Mouse (Mus musculus) E14TG2a.4 (cell line): Measurements from ENCODE around the gene Ppa1.

ENCODE experiments used
- H3K27me3 ChIP-seq: 2 replicates; pipeline ENCODE4 v1.6.1; 2014; ENCODE audit warnings: low read length, control low read depth; ENCODE audit not compliant: insufficient read depth
- H3K36me3 ChIP-seq: 2 replicates; pipeline ENCODE4 v1.6.1; 2014; ENCODE audit warnings: low read length, control low read depth; ENCODE audit not compliant: insufficient read depth
- H3K4me1 ChIP-seq: replicated peaks from 2 replicates; pipeline ENCODE4 v1.6.1; 2014; ENCODE audit warnings: low read depth, low read length, control low read depth
- H3K4me3 ChIP-seq: replicated peaks from 2 replicates; pipeline ENCODE4 v1.5.1; 2014; ENCODE audit warnings: mild to moderate bottlenecking, low read length
- H3K9me3 ChIP-seq: 2 replicates; pipeline ENCODE4 v1.6.1; 2014; ENCODE audit warnings: low read length, control low read depth
- CTCF ChIP-seq: conservative IDR thresholded peaks from 2 replicates; pipeline ENCODE4 v1.5.1; 2014; ENCODE audit warnings: low read length
- NANOG ChIP-seq: IDR thresholded peaks from 2 replicates; pipeline ENCODE4 v1.6.1; 2014; ENCODE audit warnings: borderline replicate concordance, low read length, mixed read lengths
- POU5F1 ChIP-seq: IDR thresholded peaks from 2 replicates; pipeline ENCODE4 v1.6.1; 2014; ENCODE audit warnings: low read length, borderline replicate concordance

The Ppa1 gene

DNA sequence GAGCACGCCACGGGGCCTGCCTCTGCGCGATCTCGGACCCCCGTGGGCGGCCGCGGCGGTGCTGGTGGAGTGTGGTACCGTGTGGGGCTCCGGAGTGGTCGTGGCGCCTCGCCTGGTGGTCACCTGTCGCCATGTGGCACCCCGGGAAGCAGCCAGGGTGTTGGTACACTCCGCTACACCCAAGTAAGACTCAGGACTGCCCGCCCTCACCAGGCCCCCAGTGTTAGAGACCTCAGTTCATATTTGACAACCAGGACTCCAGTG, 48.1 kb downstream of the Ppa1 start:
- TF ChIP-seq POU5F1: no peak
- no peak for TF ChIP-seq CTCF
- no peak for TF ChIP-seq NANOG
- Histone ChIP-seq H3K9me3 (no peaks in the 10 kb centered on the region), H3K27me3 (peaks cover 6% of the 10 kb centered on the region), H3K4me3 (peak overlapping the region; percentile 98), H3K4me1 (peaks cover 34% of the 10 kb centered on the region), H3K36me3 (peaks cover 58% of the 10 kb centered on the region)

GRCm38 (mm10) chr10:61697028-61697427, 48.7 kb downstream of the Ppa1 start:
- H3K4me3 ChIP-seq: peak overlapping the region; percentile 98
- peaks cover 6% of the 10 kb centered on the region for H3K27me3 ChIP-seq
- H3K4me1 ChIP-seq: peaks cover 38% of the 10 kb centered on the region
- H3K9me3 ChIP-seq: no peaks in the 10 kb centered on the region
- peaks cover 58% of the 10 kb centered on the region for H3K36me3 ChIP-seq
- TF ChIP-seq POU5F1 (no peak), CTCF (no peak), NANOG (no peak)

GRCm38 (mm10) chr10:61704663-61705062, 56.3 kb downstream of the Ppa1 start:
- no peaks in the 10 kb centered on the region for H3K27me3 ChIP-seq
- H3K36me3 ChIP-seq: peaks cover 34% of the 10 kb centered on the region
- TF ChIP-seq CTCF (no peak), POU5F1 (no peak), NANOG (no peak)
- no peaks in the 10 kb centered on the region for H3K9me3 ChIP-seq
- H3K4me3 ChIP-seq: no peak overlapping the region
- H3K4me1 ChIP-seq: peaks cover 12% of the 10 kb centered on the region

- peaks cover 7% of the 10 kb centered on the region for H3K4me1 ChIP-seq
- H3K9me3 ChIP-seq: no peaks in the 10 kb centered on the region
- TF ChIP-seq NANOG: no peak
- no peak for TF ChIP-seq CTCF
- TF ChIP-seq POU5F1: no peak
- peaks cover 14% of the 10 kb centered on the region for H3K27me3 ChIP-seq
- H3K36me3 ChIP-seq: peaks cover 24% of the 10 kb centered on the region
- no peak overlapping the region for H3K4me3 ChIP-seq
These were observed 58.3 kb downstream of the Ppa1 start for GRCm38 (mm10) chr10:61706412-61707375.

- Histone ChIP-seq H3K27me3 (peaks cover 32% of the 10 kb centered on the region), H3K4me1 (peaks cover 17% of the 10 kb centered on the region), H3K36me3 (no peaks in the 10 kb centered on the region), H3K4me3 (no peak overlapping the region), H3K9me3 (no peaks in the 10 kb centered on the region)
- TF ChIP-seq CTCF (no peak), NANOG (no peak)
These were observed 65.2 kb downstream of the Ppa1 start for GRCm38 (mm10) chr10:61713601-61714000.

DNA sequence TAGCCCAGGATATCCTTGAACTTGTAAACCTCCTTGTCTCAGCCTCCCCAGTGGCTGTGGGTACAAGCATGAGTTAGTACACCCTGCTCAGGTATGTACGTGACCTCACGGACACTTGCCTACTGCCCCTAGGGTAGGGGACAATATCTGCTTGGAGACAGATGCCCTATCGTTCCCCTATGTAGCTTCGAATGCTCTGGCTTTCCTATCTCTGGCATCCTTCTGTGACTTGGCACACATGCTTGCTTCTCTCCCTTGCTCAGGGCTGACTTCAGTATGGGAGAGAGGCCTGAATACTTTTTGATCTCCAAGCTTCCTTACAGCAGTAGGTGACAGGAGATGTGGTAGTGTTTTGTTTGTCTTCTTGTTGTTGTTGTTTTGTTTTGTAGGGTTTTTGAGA, 65.8 kb downstream of the Ppa1 start:
- Histone ChIP-seq H3K9me3 (no peaks in the 10 kb centered on the region), H3K27me3 (peaks cover 32% of the 10 kb centered on the region), H3K36me3 (no peaks in the 10 kb centered on the region), H3K4me1 (peaks cover 17% of the 10 kb centered on the region), H3K4me3 (no peak overlapping the region)
- TF ChIP-seq NANOG (no peak), POU5F1 (no peak), CTCF (no peak)

GRCm38 (mm10) chr10:61714771-61715461, 66.6 kb downstream of the Ppa1 start, which contains the start of gene Aifm2:
Gene Aifm2, plus strand, starts transcription at chr10:61715263.
- Histone ChIP-seq H3K4me1 (peaks cover 17% of the 10 kb centered on the region), H3K4me3 (peak within 1 kb of the TSS; percentile 84), H3K9me3 (no peaks in the 10 kb centered on the region), H3K27me3 (peaks cover 32% of the 10 kb centered on the region), H3K36me3 (no peaks in the 10 kb centered on the region)
- no peak for TF ChIP-seq CTCF
- TF ChIP-seq POU5F1: no peak
- TF ChIP-seq NANOG: no peak

- H3K27me3 ChIP-seq: peaks cover 31% of the 10 kb centered on the region
- H3K4me1 ChIP-seq: peaks cover 17% of the 10 kb centered on the region
- TF ChIP-seq POU5F1 (no peak), NANOG (no peak), CTCF (no peak)
- no peaks in the 10 kb centered on the region for H3K36me3 ChIP-seq
- peak overlapping the region; percentile 84 for H3K4me3 ChIP-seq
- H3K9me3 ChIP-seq: no peaks in the 10 kb centered on the region
These were observed 67.1 kb downstream of the Ppa1 start for GRCm38 (mm10) chr10:61715462-61715837.
